Mouse (Mus musculus) myocyte (in vitro differentiated cells): ENCODE measurements around the gene Psg26.
"Not testable (repeated sequence)": the region's sequence is repeated elsewhere in the genome, so short reads cannot be mapped to it uniquely, and the experiment has no call there.

Experiments
- CEBPB ChIP-seq: IDR thresholded peaks from 2 replicates; pipeline ENCODE4 v1.6.1; 2011; ENCODE audit warnings: mild to moderate bottlenecking, moderate library complexity; ENCODE audit not compliant: poor library complexity, insufficient read depth, severe bottlenecking
- E2F4 ChIP-seq: IDR thresholded peaks from one replicate; pipeline ENCODE4 v1.6.1; 2011; ENCODE audit warnings: mild to moderate bottlenecking, control low read depth, moderate library complexity; ENCODE audit not compliant: insufficient read depth
- MAX ChIP-seq: IDR thresholded peaks from one replicate; pipeline ENCODE4 v1.6.1; 2011; ENCODE audit warnings: low read depth, mild to moderate bottlenecking, control low read depth
- MYOD1 ChIP-seq, 3 experiments: IDR thresholded peaks; one replicate each; pipeline ENCODE4 v1.6.1; 2011; ENCODE audit warnings: control low read depth in 2 of 3, low read depth in 2 of 3, mild to moderate bottlenecking in 2 of 3, moderate library complexity in 1 of 3; ENCODE audit not compliant: insufficient read length in 2 of 3, control insufficient read depth in 1 of 3
- MYOG ChIP-seq, 3 experiments: IDR thresholded peaks; one replicate each; pipeline ENCODE4 v1.6.1; 2011; ENCODE audit warnings: control low read depth in 2 of 3, low read depth in 2 of 3, mild to moderate bottlenecking in 2 of 3; ENCODE audit not compliant: insufficient read length in 2 of 3, control insufficient read depth in 1 of 3, insufficient read depth in 1 of 3
- POLR2A ChIP-seq: IDR thresholded peaks from one replicate; pipeline ENCODE4 v1.6.1; 2011; ENCODE audit warnings: low read depth, mild to moderate bottlenecking, control low read depth, moderate library complexity; ENCODE audit not compliant: insufficient read length
- POLR2AphosphoS2 ChIP-seq: IDR thresholded peaks from one replicate; pipeline ENCODE4 v1.6.1; 2011; ENCODE audit warnings: low read depth, control low read depth; ENCODE audit not compliant: insufficient read length
- REST ChIP-seq: IDR thresholded peaks from one replicate; pipeline ENCODE4 v1.6.1; 2011; ENCODE audit warnings: mild to moderate bottlenecking, control low read depth, moderate library complexity; ENCODE audit not compliant: insufficient read depth, insufficient read length
- SRF ChIP-seq: IDR thresholded peaks from one replicate; pipeline ENCODE4 v1.6.1; 2011; ENCODE audit warnings: low read depth; ENCODE audit not compliant: control insufficient read depth, insufficient read length
- TCF12 ChIP-seq: IDR thresholded peaks from one replicate; pipeline ENCODE4 v1.6.1; 2011; ENCODE audit warnings: mild to moderate bottlenecking, control low read depth; ENCODE audit not compliant: poor library complexity, insufficient read depth, severe bottlenecking
- USF1 ChIP-seq: IDR thresholded peaks from one replicate; pipeline ENCODE4 v1.6.1; 2011; ENCODE audit warnings: low read depth, mild to moderate bottlenecking, control low read depth, moderate library complexity

DNA sequence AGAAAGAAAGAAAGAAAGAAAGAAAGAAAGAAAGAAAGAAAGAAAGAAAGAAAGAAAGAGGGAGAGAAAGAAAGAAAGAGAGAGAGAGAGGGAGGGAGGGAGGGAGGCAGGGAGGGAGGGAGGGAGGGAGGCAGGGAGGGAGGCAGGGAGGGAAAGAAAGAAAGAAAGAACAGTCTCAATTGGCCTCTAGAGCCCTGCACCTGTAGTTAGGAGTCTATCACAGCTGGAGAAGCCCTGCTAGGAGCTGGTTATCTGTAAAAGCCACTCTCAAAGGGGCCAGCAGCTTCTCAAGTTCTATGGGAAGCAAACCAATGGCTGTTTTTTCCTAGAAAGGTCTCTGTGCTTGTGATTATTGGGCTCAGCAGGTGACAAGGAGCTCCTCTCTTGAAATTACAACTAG lies 28.9 kb upstream of the Psg26 start:
- TF ChIP-seq POLR2A; POLR2AphosphoS2; MYOD1 (IDR thresholded peaks at IDR 0.05; ENCODE audit: control insufficient read depth in 1 of 3, insufficient read length in 2 of 3, low read depth in 2 of 3); CEBPB; E2F4; MYOG (IDR thresholded peaks at IDR 0.05; ENCODE audit: control insufficient read depth in 1 of 3, insufficient read depth in 1 of 3, insufficient read length in 2 of 3, low read depth in 2 of 3); USF1; TCF12; MAX; REST; SRF: not testable (repeated sequence)
